Mouse (Mus musculus) ES-E14 (cell line): ENCODE measurements around the gene Mpeg1.

ENCODE experiments used
- CHD2 ChIP-seq: IDR thresholded peaks from 2 replicates; pipeline ENCODE4 v1.6.1; 2014; ENCODE audit warnings: mild to moderate bottlenecking, low read depth, low read length, inconsistent platforms
- HCFC1 ChIP-seq: IDR thresholded peaks from 2 replicates; pipeline ENCODE4 v1.6.1; 2012; ENCODE audit warnings: low read length, inconsistent platforms, borderline replicate concordance; ENCODE audit not compliant: insufficient read depth
- MAFK ChIP-seq: IDR thresholded peaks from 2 replicates; pipeline ENCODE4 v1.6.1; 2014; ENCODE audit warnings: mild to moderate bottlenecking, low read depth, low read length, inconsistent platforms; ENCODE audit not compliant: insufficient read depth
- ZC3H11A ChIP-seq: IDR thresholded peaks from 2 replicates; pipeline ENCODE4 v1.6.1; 2012; ENCODE audit warnings: low read depth, mild to moderate bottlenecking, inconsistent platforms, low read length, borderline replicate concordance
- ZNF384 ChIP-seq: IDR thresholded peaks from 2 replicates; pipeline ENCODE4 v1.6.1; 2012; ENCODE audit warnings: low read depth, low read length, inconsistent platforms

DNA sequence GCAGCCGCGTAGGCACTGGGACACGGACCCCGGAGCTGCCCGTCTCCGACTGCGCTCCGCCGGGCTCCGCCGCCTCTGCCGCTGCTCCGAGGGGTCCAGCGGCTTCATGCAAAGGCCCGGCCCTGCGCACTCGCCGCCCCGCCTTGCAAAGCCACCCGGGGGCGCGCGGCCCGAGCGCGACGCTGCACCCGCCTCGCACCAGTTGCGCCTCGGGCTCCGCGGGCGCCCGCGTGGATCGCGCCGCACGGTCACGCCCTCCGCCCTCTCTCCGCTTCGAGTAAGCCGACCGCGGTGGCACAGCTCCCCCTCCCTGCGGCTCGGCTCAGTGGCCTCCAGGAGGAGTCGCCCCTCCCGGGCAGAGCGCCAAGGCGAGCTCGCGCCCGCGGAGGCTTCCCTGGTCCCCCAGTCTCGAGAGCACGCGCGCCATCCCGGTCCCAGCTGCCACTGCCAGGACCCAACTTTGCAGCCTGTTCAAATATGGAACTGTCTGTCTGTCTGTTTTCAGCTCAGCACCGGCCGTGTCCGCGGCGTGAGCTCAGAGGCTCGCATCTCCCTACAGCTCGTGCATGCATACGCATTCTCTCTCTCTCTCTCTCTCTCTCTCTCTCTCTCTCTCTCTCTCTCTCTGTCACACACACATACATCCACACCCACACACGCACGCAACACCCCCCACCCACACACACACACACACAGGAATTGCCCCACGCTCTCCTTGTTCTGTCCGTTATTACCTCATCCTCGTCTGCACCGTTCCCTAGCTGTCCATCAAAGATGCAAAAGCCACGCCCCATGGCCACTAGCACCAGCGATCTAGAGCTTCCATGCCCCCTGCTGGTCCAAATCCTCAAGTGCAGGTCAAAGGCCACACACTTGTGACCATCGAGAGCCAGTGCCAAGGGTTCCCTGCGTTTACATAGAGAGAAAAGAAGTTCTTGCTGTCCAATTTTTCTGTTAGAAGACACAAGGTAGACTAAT, 41.1 kb downstream of the Mpeg1 start, which contains the start of gene Dtx4:
- TF ChIP-seq ZC3H11A, result peak; percentile 71; the same call in 1 of the 2 replicates
- no peak for TF ChIP-seq MAFK
- TF ChIP-seq ZNF384, result no peak
- no peak for TF ChIP-seq HCFC1
- TF ChIP-seq CHD2, result 0 out of 2 replicates have a peak, but pooled peaks have one; percentile 7
